Mouse (Mus musculus) C2C12 (cell line): ENCODE measurements at regions not wholly inside any gene's neighbourhood (a gene's known extent, or its start where the extent isn't known, plus 50 kb on each side); places are given as distances from the start of the nearest gene placed in this dataset.

Source experiments
- CEBPB ChIP-seq: IDR thresholded peaks from one replicate; pipeline ENCODE4 v1.6.1; 2011; ENCODE audit warnings: low read depth, mild to moderate bottlenecking, control low read depth, moderate library complexity
- CTCF ChIP-seq: IDR thresholded peaks from one replicate; pipeline ENCODE4 v1.5.1; 2011; ENCODE audit not compliant: control insufficient read depth, insufficient read depth, insufficient read length
- MYOD1 ChIP-seq: IDR thresholded peaks from one replicate; pipeline ENCODE4 v1.6.1; 2011; ENCODE audit warnings: low read depth; ENCODE audit not compliant: control insufficient read depth, insufficient read length
- MYOG ChIP-seq: IDR thresholded peaks from one replicate; pipeline ENCODE4 v1.6.1; 2011; ENCODE audit not compliant: control insufficient read depth, insufficient read length; ENCODE audit errors: extremely low read depth

DNA sequence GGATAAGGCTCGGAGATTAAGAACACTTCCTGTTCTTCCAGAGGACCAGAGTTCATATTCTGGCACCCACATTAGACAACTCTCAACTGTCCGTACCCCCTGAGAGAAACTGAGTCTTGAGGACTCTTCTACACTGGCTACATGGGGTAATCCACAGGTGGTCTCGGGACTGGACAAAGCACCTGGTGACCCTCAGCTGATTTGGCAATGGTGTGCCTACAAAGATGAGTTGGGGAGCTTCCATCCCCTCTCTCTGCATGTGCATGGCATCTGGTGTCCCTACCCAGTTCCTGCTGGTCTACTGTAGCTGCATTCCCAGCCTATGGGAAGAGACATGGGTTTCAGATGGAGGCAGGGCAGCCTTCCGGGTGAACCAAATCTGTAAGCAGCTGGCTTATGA lies 61.2 kb upstream of the Kcnj15 start:
- TF ChIP-seq CTCF (no peak), CEBPB (no peak), MYOD1 (no peak), MYOG (no peak)
